Mouse (Mus musculus) lung, adult 2 months (tissue): ENCODE measurements around the gene Gm17657.

Source experiments
- CTCF ChIP-seq: fragments of 200-500 bp; IDR thresholded peaks from 2 replicates; pipeline ENCODE4 v1.5.1; 2011; ENCODE audit warnings: mild to moderate bottlenecking, low read length, control low read depth; ENCODE audit not compliant: insufficient read depth
- POLR2A ChIP-seq: fragments of 200-500 bp; IDR thresholded peaks from 2 replicates; pipeline ENCODE4 v1.6.1; 2011; ENCODE audit warnings: low read depth, mild to moderate bottlenecking, control low read depth, low read length, borderline replicate concordance; ENCODE audit errors: extremely low read depth

DNA sequence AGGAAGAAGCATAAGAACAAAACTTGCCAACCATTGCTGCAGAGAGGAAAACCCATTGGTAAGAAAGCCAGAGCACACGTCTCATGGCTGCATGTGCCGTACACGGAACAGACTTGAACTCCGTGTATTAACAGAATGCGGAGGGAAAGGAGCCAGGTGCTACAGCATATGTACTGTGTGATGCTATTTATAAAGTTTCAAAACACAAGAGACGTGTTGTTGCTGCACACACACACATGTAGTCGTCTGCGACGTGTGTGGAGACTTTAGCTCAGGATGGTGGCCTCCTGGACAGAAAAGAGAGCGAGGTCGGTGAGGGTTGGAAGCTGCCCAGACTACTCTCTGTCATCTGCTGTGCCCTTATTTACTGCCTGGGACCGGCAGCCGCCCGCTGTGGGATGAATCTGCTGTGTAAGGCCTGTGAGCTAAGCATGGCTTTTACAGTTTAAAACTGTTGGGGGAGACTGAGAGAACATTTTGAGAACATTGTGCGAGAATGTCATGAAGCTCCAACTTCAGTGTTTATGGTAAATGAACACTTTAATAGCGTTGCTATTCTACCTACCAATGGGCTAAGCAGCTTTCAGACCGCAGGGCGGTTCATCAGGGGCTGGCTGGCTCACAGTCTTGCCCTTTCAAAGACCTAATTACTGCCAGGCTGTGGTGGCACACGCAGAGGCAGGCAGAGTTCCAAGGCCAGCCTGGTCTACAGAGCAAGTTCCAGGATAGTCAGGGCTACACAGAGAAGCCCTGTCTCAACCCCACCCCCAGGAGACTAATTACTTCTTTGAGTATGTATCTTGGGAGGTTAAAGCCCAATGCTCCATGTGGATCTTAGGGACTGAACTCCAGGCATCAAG is 6.4 kb downstream of the Gm17657 start:
- no peak for TF ChIP-seq POLR2A
- TF ChIP-seq CTCF: no peak
